Mouse (Mus musculus): ENCODE data around the gene Gm10961. TPM values are rescaled to one million over a fixed set of nuclear protein-coding genes. Genes with fewer than 3 reads are reported as not detected.

The Gm10961 gene
- polyA plus RNA-seq (2012; fragmentation: generic; extraction: Trizol): not detected

DNA sequence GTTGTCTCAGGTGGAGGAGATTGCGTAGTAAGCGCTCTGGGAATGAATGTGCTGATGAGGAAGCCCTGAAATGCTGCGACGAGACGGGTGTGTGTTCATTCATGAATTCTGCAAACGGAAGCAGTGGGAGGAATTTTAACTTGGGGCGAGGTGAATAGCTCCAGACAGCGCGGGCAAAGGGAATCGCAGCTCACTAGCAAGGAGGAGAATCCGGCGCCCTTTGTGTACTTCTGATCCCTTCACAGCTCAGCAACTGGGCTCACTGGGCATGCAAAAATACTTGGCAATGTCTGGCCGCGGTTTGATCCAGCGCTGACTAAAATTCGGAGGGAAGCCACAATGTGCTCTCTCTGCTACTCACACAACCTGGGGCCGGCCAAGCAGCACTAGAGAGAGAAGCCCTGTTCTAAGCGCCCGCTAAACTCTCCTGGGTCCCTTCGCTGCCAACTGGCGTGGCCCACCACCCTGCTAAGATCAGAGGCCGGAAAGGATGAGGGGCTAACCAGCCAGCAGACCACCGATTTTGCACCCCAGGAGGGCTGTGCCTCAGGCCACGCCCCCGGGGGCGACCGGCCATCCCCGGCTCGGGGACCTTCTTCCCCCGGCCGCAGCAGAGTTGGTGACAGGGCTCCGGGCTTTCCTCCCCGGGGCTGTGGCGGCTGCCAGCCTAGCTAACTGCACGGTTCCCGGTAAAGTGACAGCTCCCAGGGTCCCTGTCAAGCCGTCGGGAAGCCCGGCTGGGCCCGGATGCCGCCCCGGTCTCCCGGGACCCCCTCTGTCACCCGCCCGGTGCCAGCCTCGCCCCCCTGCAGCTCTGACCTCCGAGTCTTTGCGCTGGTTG, at the start of gene Gm10961:
Gene Gm10961, plus strand, starts transcription at position 641 of the 841 bp plus-strand sequence.
- no peak for TF ChIP-seq REST (IDR thresholded peaks at IDR 0.05; ENCODE audit: insufficient read depth, insufficient read length)
- TF ChIP-seq MYOG (IDR thresholded peaks at IDR 0.05; ENCODE audit: control insufficient read depth in 1 of 3, insufficient read depth in 1 of 3, insufficient read length in 2 of 3, low read depth in 2 of 3): no peak
- no peak for TF ChIP-seq MAX (IDR thresholded peaks at IDR 0.05; ENCODE audit: low read depth)
- TF ChIP-seq TCF12 (IDR thresholded peaks at IDR 0.05; ENCODE audit: insufficient read depth, poor library complexity, severe bottlenecking): no peak
- TF ChIP-seq TCF3 (IDR thresholded peaks at IDR 0.05; ENCODE audit: insufficient read length, low read depth): no peak
- no peak for TF ChIP-seq POLR2AphosphoS2 (IDR thresholded peaks at IDR 0.05; ENCODE audit: insufficient read length, low read depth)
- TF ChIP-seq POLR2A (IDR thresholded peaks at IDR 0.05; ENCODE audit: insufficient read length, low read depth): no peak
- TF ChIP-seq E2F4 (IDR thresholded peaks at IDR 0.05; ENCODE audit: insufficient read depth): no peak
- TF ChIP-seq SRF (IDR thresholded peaks at IDR 0.05; ENCODE audit: control insufficient read depth, insufficient read length, low read depth): no peak
- no peak for TF ChIP-seq MYOD1 (IDR thresholded peaks at IDR 0.05; ENCODE audit: control insufficient read depth in 1 of 3, insufficient read length in 2 of 3, low read depth in 2 of 3)
- TF ChIP-seq USF1 (IDR thresholded peaks at IDR 0.05; ENCODE audit: low read depth): no peak
- no peak for TF ChIP-seq CEBPB (IDR thresholded peaks at IDR 0.05; ENCODE audit: insufficient read depth, poor library complexity, severe bottlenecking)
- peak within 1 kb of the TSS; percentile 67 for H3K4me3 ChIP-seq
- H3K27me3 ChIP-seq (ENCODE audit: control insufficient read depth, insufficient read depth, insufficient read length): no peaks in the 10 kb centered on the region
- peak within 1 kb of the TSS; percentile 86 for H3K4me2 ChIP-seq (ENCODE audit: low read depth)
- peaks cover 29% of the 10 kb centered on the region for H3K79me2 ChIP-seq (ENCODE audit: control insufficient read depth, insufficient read depth)
- H3ac ChIP-seq (ENCODE audit: control insufficient read depth, insufficient read length): peak within 1 kb of the TSS; percentile 87
- H3K36me3 ChIP-seq (ENCODE audit: control insufficient read depth, insufficient read depth): peaks cover 27% of the 10 kb centered on the region

DNA sequence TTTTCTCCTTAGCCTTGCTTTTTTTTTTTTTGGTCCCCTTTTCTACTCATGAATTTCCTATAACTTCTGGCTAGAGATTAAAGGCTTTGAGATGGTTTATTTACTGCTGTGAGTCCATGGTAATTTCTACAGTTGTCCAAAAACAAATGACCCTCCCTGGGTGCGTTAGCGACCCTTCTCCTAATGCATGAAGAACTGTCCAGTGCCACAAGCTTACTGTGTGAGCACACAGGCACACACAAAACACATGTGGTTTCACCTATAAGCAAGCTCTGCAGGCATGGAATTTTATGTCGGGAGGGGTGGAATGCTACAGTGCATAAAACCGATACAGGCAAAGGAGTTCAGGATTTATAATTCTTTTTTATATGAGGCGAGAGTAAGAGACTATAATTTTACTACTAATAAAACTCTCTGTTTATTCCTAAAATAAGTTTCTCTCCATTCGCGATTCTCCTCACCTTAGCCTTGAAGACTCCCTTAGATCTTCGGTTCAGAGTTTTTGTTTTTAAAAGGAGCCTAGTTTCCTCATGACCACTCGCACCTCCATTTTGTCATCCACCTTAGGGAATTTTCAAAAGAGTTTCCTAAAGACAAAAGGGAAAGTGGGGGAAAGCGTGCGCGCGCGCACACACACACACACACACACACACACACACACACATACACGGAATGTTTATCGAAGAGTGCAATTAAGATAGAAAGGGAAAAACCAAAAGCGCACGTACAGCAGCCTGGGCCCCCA, 48.8 kb upstream of the Gm10961 start:
- H3K36me3 ChIP-seq (ENCODE audit: control insufficient read depth, insufficient read depth): no peaks in the 10 kb centered on the region
- H3K27me3 ChIP-seq (ENCODE audit: control insufficient read depth, insufficient read depth, insufficient read length): peaks cover 82% of the 10 kb centered on the region
- H3K4me3 ChIP-seq: no peak overlapping the region
- TF ChIP-seq CEBPB (IDR thresholded peaks at IDR 0.05; ENCODE audit: insufficient read depth, poor library complexity, severe bottlenecking): no peak
- TF ChIP-seq E2F4 (IDR thresholded peaks at IDR 0.05; ENCODE audit: insufficient read depth): no peak
- no peak for TF ChIP-seq MYOD1 (IDR thresholded peaks at IDR 0.05; ENCODE audit: control insufficient read depth in 1 of 3, insufficient read length in 2 of 3, low read depth in 2 of 3)
- TF ChIP-seq SRF (IDR thresholded peaks at IDR 0.05; ENCODE audit: control insufficient read depth, insufficient read length, low read depth): no peak
- no peak for TF ChIP-seq REST (IDR thresholded peaks at IDR 0.05; ENCODE audit: insufficient read depth, insufficient read length)
- no peaks in the 10 kb centered on the region for H3K79me2 ChIP-seq (ENCODE audit: control insufficient read depth, insufficient read depth)
- H3K4me2 ChIP-seq (ENCODE audit: low read depth): peak overlapping the region; percentile 45
- H3ac ChIP-seq (ENCODE audit: control insufficient read depth, insufficient read length): no peak overlapping the region

DNA sequence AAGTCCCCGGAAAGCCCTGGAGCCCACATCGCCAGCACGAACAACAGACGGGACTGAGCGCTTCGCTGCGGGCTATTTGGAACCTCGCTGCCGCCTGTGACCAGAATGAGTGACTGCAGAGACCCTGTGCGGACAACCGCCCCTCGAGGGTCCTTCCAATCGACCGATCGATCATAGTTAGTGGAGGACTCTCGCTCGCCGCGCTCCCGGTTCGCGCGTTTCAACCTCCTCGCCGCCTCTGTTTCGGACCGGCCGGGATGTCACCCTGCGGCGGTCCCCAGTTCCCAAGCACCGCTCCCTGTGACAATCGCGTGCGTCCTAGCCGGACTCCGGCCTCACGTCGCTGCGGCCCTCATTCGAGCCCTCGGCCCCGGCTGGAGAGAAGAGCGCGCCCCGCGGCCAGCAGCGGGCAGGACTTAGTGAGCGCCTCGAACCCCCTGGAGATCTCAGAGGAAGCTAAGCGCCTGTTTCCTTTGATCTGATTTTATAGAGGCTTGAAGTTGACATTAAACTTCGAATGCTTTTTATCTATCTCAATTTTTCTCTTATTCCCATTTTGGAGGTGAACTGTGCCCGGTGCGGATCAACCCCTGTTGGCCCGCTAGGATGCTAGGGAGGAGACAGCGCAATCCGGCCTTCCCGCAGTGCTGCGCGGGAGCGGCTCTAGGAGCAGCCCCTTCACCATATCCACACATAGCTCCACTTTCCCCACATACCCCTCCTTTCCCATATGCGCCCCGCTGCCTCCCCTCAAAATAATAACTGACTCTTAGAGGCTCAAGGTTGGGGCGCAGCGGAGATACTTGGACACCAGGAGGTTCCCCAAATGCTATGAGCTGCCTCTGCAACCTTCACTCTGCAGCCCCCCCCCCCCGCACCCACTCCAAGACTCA, 48.0 kb upstream of the Gm10961 start:
- H3ac ChIP-seq (ENCODE audit: control insufficient read depth, insufficient read length): no peak overlapping the region
- H3K36me3 ChIP-seq (ENCODE audit: control insufficient read depth, insufficient read depth): no peaks in the 10 kb centered on the region
- no peak for TF ChIP-seq MYOD1 (IDR thresholded peaks at IDR 0.05; ENCODE audit: control insufficient read depth in 1 of 3, insufficient read length in 2 of 3, low read depth in 2 of 3)
- TF ChIP-seq TCF12 (IDR thresholded peaks at IDR 0.05; ENCODE audit: insufficient read depth, poor library complexity, severe bottlenecking): no peak
- TF ChIP-seq SRF (IDR thresholded peaks at IDR 0.05; ENCODE audit: control insufficient read depth, insufficient read length, low read depth): no peak
- TF ChIP-seq POLR2A (IDR thresholded peaks at IDR 0.05; ENCODE audit: insufficient read length, low read depth): no peak
- TF ChIP-seq POLR2AphosphoS2 (IDR thresholded peaks at IDR 0.05; ENCODE audit: insufficient read length, low read depth): no peak
- TF ChIP-seq MYOG (IDR thresholded peaks at IDR 0.05; ENCODE audit: control insufficient read depth in 1 of 3, insufficient read depth in 1 of 3, insufficient read length in 2 of 3, low read depth in 2 of 3): no peak
- no peak for TF ChIP-seq CEBPB (IDR thresholded peaks at IDR 0.05; ENCODE audit: insufficient read depth, poor library complexity, severe bottlenecking)
- no peak for TF ChIP-seq REST (IDR thresholded peaks at IDR 0.05; ENCODE audit: insufficient read depth, insufficient read length)
- H3K4me2 ChIP-seq (ENCODE audit: low read depth): peak overlapping the region; percentile 45
- H3K27me3 ChIP-seq (ENCODE audit: control insufficient read depth, insufficient read depth, insufficient read length): peaks cover 86% of the 10 kb centered on the region
- no peak overlapping the region for H3K4me3 ChIP-seq
- no peaks in the 10 kb centered on the region for H3K79me2 ChIP-seq (ENCODE audit: control insufficient read depth, insufficient read depth)

- H3K4me2 ChIP-seq (ENCODE audit: low read depth): no peak overlapping the region
- no peak overlapping the region for H3ac ChIP-seq (ENCODE audit: control insufficient read depth, insufficient read length)
- TF ChIP-seq POLR2AphosphoS2 (IDR thresholded peaks at IDR 0.05; ENCODE audit: insufficient read length, low read depth): no peak
- peaks cover 86% of the 10 kb centered on the region for H3K27me3 ChIP-seq (ENCODE audit: control insufficient read depth, insufficient read depth, insufficient read length)
- H3K4me3 ChIP-seq: no peak overlapping the region
- H3K36me3 ChIP-seq (ENCODE audit: control insufficient read depth, insufficient read depth): no peaks in the 10 kb centered on the region
- H3K79me2 ChIP-seq (ENCODE audit: control insufficient read depth, insufficient read depth): no peaks in the 10 kb centered on the region
These were observed 47.2 kb upstream of the Gm10961 start for GRCm38 (mm10) chr3:107583893-107584292.

Data from myocyte (in vitro differentiated cells).